Mouse (Mus musculus) central nervous system, embryonic 14 days (tissue): ENCODE measurements around the gene Ptk6. TPM values are rescaled to one million over a fixed set of nuclear protein-coding genes. Genes with fewer than 3 reads are reported as not detected.

Experiments
- polyA plus RNA-seq: library from polyadenylated mRNA; depleted of rRNA; stranded (reverse); fragments of >200 nt; gene quantifications from 2 replicates; pipeline ENCODE4 v1.2.3, GENCODE M21; 2012; rRNA removed

The Ptk6 gene
- 0.02 and 0.03 TPM in 2 replicates for polyA plus RNA-seq

DNA sequence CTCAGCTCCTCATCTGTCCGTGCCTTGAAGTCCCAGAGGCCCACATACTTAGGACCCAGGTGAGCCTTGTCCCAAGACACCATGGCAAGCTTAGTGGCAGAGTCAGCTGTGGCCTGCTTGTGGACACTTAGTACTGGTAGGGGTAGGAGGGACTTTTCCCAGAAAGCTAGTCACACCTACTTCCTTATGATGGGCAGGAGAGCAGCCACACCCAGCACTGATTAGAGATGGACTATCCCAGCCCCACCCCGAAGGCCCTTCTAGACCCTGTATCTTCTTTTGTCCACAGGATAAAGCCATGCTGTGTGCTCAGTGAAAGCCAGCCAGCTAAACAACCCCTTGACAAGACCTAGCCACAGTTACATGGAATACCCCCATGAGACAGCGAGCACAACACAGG lies at the start of gene Ptk6:
Gene Ptk6, minus strand, starts transcription at position 368 of the 400 bp plus-strand sequence.

DNA sequence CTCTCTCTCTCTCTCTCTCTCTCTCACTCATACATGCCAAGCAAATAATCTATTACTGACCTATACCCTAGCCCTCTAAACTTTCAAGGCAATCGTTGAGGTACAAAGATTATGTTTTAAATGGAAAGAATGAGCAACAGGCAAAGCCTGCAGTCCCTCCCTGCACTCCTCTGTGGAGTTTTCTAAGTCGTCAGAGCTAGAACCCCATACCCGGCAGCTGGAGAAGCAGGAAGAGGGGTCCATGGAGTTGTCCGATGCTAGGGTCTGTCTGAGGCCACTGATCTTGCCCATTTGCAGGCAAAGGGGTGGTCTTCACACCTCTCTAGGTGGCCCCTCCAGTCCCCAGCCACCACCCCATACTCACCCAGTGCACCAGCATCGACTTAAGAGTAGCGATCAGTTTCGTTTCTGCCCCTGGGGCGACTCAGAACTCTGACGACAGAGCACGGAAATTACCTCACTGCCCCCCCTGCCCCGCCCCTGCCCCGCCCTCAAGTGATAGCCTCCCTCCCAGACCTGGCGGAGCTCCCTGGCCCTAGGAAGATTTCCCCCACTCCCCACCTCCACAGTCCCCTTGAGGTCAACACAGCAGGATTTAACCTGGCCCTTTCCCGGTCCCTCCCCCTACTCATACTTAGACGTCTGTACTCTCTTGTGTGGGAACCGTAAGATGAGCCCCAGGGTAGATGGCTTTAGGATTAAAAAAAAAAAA lies 39.2 kb upstream of the Ptk6 start, which contains the start of gene Helz2:
Gene Helz2, minus strand, starts transcription at position 426 of the 712 bp plus-strand sequence.

GRCm38 (mm10) chr2:181219538-181220216 lies 17.1 kb upstream of the Ptk6 start, which contains the start of gene Fndc11:
Fndc11 (plus strand) TSS chr2:181220013.

GRCm38 (mm10) chr2:181213021-181213445 lies 10.4 kb upstream of the Ptk6 start, which contains the start of gene Srms:
Srms (minus strand) TSS chr2:181213185.

GRCm38 (mm10) chr2:181187121-181188000 lies 15.2 kb downstream of the Ptk6 start, which contains the start of gene Ppdpf:
Ppdpf (plus strand) TSS chr2:181187247.

GRCm38 (mm10) chr2:181156248-181157121 lies 46.1 kb downstream of the Ptk6 start, which contains the start of gene Eef1a2:
Eef1a2 (minus strand) TSS chr2:181157014.

Other genes with a start within 250 kb of the Ptk6 start
- 49.7 and 53.1 TPM in 2 replicates for gene Nkain4, start 248.1 kb downstream of the Ptk6 start, polyA plus RNA-seq
- 105 and 122 TPM in 2 replicates for gene Arfgap1, start 235.6 kb downstream of the Ptk6 start, polyA plus RNA-seq
- 0.96 and 2.4 TPM in 2 replicates for gene Col20a1, start 216.3 kb downstream of the Ptk6 start, polyA plus RNA-seq
- 13.0 and 15.8 TPM in 2 replicates for gene Chrna4, start 159.2 kb downstream of the Ptk6 start, polyA plus RNA-seq
- gene Kcnq2, start 67.5 kb downstream of the Ptk6 start, polyA plus RNA-seq: 66.5 and 69.9 TPM in 2 replicates
- 86.1 and 90.0 TPM in 2 replicates for gene Eef1a2, start 45.8 kb downstream of the Ptk6 start, polyA plus RNA-seq
- 247 and 280 TPM in 2 replicates for gene Ppdpf, start 15.5 kb downstream of the Ptk6 start, polyA plus RNA-seq
- gene Srms, start 10.4 kb upstream of the Ptk6 start, polyA plus RNA-seq: 0.15 and 0.21 TPM in 2 replicates
- gene Fndc11, start 17.2 kb upstream of the Ptk6 start, polyA plus RNA-seq: 0.07 and 0.09 TPM in 2 replicates
- 2.3 and 3.6 TPM in 2 replicates for gene Helz2, start 39.2 kb upstream of the Ptk6 start, polyA plus RNA-seq
- 32.1 and 35.0 TPM in 2 replicates for gene Gmeb2, start 85.2 kb upstream of the Ptk6 start, polyA plus RNA-seq
- 686 and 740 TPM in 2 replicates for gene Stmn3, start 111.7 kb upstream of the Ptk6 start, polyA plus RNA-seq
- 119 and 121 TPM in 2 replicates for gene Rtel1, start 117.0 kb upstream of the Ptk6 start, polyA plus RNA-seq
- 122 and 128 TPM in 2 replicates for gene Zgpat, start 162.1 kb upstream of the Ptk6 start, polyA plus RNA-seq
- gene Arfrp1, start 162.6 kb upstream of the Ptk6 start, polyA plus RNA-seq: 106 and 119 TPM in 2 replicates
- gene Lime1, start 177.3 kb upstream of the Ptk6 start, polyA plus RNA-seq: 110 and 111 TPM in 2 replicates